Mouse (Mus musculus): ENCODE measurements around the gene Tmem125. TPM values are rescaled to one million over a fixed set of nuclear protein-coding genes. Genes with fewer than 3 reads are reported as not detected.
A peak's percentile ranks its signal among the peaks of the same experiment; 100 is the strongest.

The Tmem125 gene
- total and polyA plus RNA-seq, 2 experiments = 2.9 to 17.5 TPM

DNA sequence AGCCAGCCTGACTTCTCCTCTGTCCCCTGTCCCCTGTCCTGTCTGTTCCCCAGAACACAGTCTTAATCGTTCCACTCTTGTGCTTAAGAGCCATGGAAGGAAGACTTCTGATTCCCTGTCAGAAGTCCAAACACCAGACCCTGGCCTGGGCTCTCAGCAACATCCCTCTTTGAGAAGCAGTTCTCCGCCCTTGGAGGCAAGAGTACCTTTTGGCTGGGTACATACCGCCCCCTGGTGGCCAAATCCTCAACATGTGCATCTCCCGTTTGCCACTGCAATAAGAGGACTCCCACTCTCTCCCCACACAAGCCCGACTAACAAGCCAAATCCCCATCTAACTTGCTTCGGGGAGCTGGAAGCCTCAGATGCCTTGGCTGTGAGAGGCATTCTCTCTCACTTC lies 32.3 kb upstream of the Tmem125 start:
- Histone ChIP-seq H3K9ac (ENCODE audit: low read depth, low read length) (no peak overlapping the region), H3K27me3 (ENCODE audit: control insufficient read depth, insufficient read depth, low read length) (peaks cover 3% of the 10 kb centered on the region; the same call in 1 of the 2 replicates), H3K4me3 (ENCODE audit: insufficient read depth, low read depth, low read length) (no peak overlapping the region), H3K36me3 (ENCODE audit: control insufficient read depth, insufficient read depth, low read length) (no peaks in the 10 kb centered on the region), H3K27ac (replicated peaks; ENCODE audit: insufficient read depth, low read depth, low read length) (no peak overlapping the region), H3K4me1 (ENCODE audit: control insufficient read depth, insufficient read depth, low read length) (no peaks in the 10 kb centered on the region), H3K79me2 (ENCODE audit: control insufficient read depth, insufficient read depth, low read length) (no peaks in the 10 kb centered on the region)
- TF ChIP-seq CTCF (IDR thresholded peaks at IDR 0.05; ENCODE audit: low read depth, low read length) = peak; percentile 83
- no peak for TF ChIP-seq POLR2A (IDR thresholded peaks at IDR 0.05; ENCODE audit: extremely low read depth, insufficient read depth, low read length)
- peak; percentile 29 for DNase-seq (ENCODE audit: extremely low read depth, low read depth, low spot score)
- WGBS = 8% methylated on average over 6 of the region's 6 CpGs

DNA sequence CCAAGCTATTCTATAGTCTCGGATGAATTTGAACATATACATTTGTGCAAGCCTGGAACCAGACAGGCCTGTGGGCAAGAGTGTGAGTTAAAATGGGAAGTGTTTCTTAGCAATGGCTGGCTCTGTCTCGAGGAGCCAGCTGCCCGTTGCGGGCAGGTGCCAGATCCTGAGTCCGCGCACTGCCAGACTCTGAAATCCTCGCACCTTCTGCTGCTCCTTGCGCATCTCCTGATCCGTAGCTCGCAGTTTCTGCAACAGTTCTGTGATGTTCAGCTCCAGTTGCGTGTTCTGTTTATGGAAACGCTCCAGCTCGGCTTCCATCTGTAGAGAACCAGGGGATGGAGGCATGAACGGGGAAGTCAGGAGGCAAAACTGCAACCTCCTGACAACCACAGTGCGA lies 27.6 kb upstream of the Tmem125 start:
- no peak overlapping the region for H3K9ac ChIP-seq (ENCODE audit: low read depth, low read length)
- DNase-seq (ENCODE audit: extremely low read depth, low read depth, low spot score) = no peak
- no peak overlapping the region for H3K4me3 ChIP-seq (ENCODE audit: insufficient read depth, low read depth, low read length)
- H3K36me3 ChIP-seq (ENCODE audit: control insufficient read depth, insufficient read depth, low read length) = no peaks in the 10 kb centered on the region
- no peak overlapping the region for H3K27ac ChIP-seq (replicated peaks; ENCODE audit: insufficient read depth, low read depth, low read length)
- WGBS = 74% methylated on average over 15 of the region's 15 CpGs
- TF ChIP-seq CTCF (IDR thresholded peaks at IDR 0.05; ENCODE audit: low read depth, low read length) (no peak), POLR2A (IDR thresholded peaks at IDR 0.05; ENCODE audit: extremely low read depth, insufficient read depth, low read length) (no peak)
- no peaks in the 10 kb centered on the region for H3K79me2 ChIP-seq (ENCODE audit: control insufficient read depth, insufficient read depth, low read length)
- peaks cover 3% of the 10 kb centered on the region; the same call in 1 of the 2 replicates for H3K27me3 ChIP-seq (ENCODE audit: control insufficient read depth, insufficient read depth, low read length)
- no peaks in the 10 kb centered on the region for H3K4me1 ChIP-seq (ENCODE audit: control insufficient read depth, insufficient read depth, low read length)

DNA sequence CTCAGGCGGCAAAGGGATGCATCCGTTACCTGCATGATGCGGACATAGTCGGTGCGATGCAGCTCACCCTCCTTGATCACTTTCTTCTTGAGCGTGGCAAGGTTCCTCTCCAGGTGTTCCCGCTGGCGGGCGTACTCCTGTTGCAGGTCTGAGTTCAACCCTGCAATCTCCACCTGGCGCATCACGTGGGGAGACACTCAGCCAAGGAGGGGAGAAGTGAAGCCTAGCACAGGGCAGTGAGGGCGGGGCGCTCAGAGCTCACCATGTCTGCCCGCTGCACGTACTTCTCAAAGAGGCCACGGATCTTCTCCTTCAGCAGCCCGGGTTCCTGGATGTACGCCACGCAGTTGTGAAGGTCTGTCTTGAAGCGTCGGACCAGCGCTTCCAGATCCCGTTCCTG lies 25.5 kb upstream of the Tmem125 start:
- H3K4me3 ChIP-seq (ENCODE audit: insufficient read depth, low read depth, low read length) = no peak overlapping the region
- DNase-seq (ENCODE audit: extremely low read depth, low read depth, low spot score) = no peak

GRCm38 (mm10) chr4:118568709-118569108 lies 24.9 kb upstream of the Tmem125 start:
- Histone ChIP-seq H3K27ac (replicated peaks; ENCODE audit: insufficient read depth, low read depth, low read length) (no peak overlapping the region), H3K36me3 (ENCODE audit: control insufficient read depth, insufficient read depth, low read length) (no peaks in the 10 kb centered on the region), H3K27me3 (ENCODE audit: control insufficient read depth, insufficient read depth, low read length) (peaks cover 3% of the 10 kb centered on the region; the same call in 1 of the 2 replicates), H3K4me3 (ENCODE audit: insufficient read depth, low read depth, low read length) (no peak overlapping the region), H3K9ac (ENCODE audit: low read depth, low read length) (no peak overlapping the region), H3K79me2 (ENCODE audit: control insufficient read depth, insufficient read depth, low read length) (no peaks in the 10 kb centered on the region), H3K4me1 (ENCODE audit: control insufficient read depth, insufficient read depth, low read length) (no peaks in the 10 kb centered on the region)
- TF ChIP-seq POLR2A (IDR thresholded peaks at IDR 0.05; ENCODE audit: extremely low read depth, insufficient read depth, low read length) (no peak), CTCF (IDR thresholded peaks at IDR 0.05; ENCODE audit: low read depth, low read length) (no peak)
- WGBS = 54% methylated on average over 10 of the region's 10 CpGs
- no peak for DNase-seq (ENCODE audit: extremely low read depth, low read depth, low spot score)

More for the DNA sequence above, 25.5 kb upstream of the Tmem125 start:
- H3K36me3 ChIP-seq (ENCODE audit: control insufficient read depth, insufficient read depth, low read length) = no peaks in the 10 kb centered on the region
- H3K79me2 ChIP-seq (ENCODE audit: control insufficient read depth, insufficient read depth, low read length) = no peaks in the 10 kb centered on the region
- peaks cover 3% of the 10 kb centered on the region; the same call in 1 of the 2 replicates for H3K27me3 ChIP-seq (ENCODE audit: control insufficient read depth, insufficient read depth, low read length)
- no peaks in the 10 kb centered on the region for H3K4me1 ChIP-seq (ENCODE audit: control insufficient read depth, insufficient read depth, low read length)
- H3K9ac ChIP-seq (ENCODE audit: low read depth, low read length) = no peak overlapping the region
- 67% methylated on average over 23 of the region's 23 CpGs for WGBS
- no peak overlapping the region for H3K27ac ChIP-seq (replicated peaks; ENCODE audit: insufficient read depth, low read depth, low read length)
- TF ChIP-seq CTCF (IDR thresholded peaks at IDR 0.05; ENCODE audit: low read depth, low read length) (no peak), POLR2A (IDR thresholded peaks at IDR 0.05; ENCODE audit: extremely low read depth, insufficient read depth, low read length) (no peak)

- Histone ChIP-seq H3K79me2 (ENCODE audit: control insufficient read depth, insufficient read depth, low read length) (no peaks in the 10 kb centered on the region), H3K4me1 (ENCODE audit: control insufficient read depth, insufficient read depth, low read length) (no peaks in the 10 kb centered on the region), H3K9ac (ENCODE audit: low read depth, low read length) (no peak overlapping the region), H3K4me3 (ENCODE audit: insufficient read depth, low read depth, low read length) (no peak overlapping the region), H3K27ac (replicated peaks; ENCODE audit: insufficient read depth, low read depth, low read length) (no peak overlapping the region), H3K36me3 (ENCODE audit: control insufficient read depth, insufficient read depth, low read length) (no peaks in the 10 kb centered on the region), H3K27me3 (ENCODE audit: control insufficient read depth, insufficient read depth, low read length) (no peaks in the 10 kb centered on the region)
- 30% methylated on average over 7 of the region's 7 CpGs for WGBS
- peak; percentile 51 for DNase-seq (ENCODE audit: extremely low read depth, low read depth, low spot score)
- TF ChIP-seq POLR2A (IDR thresholded peaks at IDR 0.05; ENCODE audit: extremely low read depth, insufficient read depth, low read length) (no peak), CTCF (IDR thresholded peaks at IDR 0.05; ENCODE audit: low read depth, low read length) (peak; percentile 82)
Measured at GRCm38 (mm10) chr4:118566161-118566676, 22.4 kb upstream of the Tmem125 start.

GRCm38 (mm10) chr4:118564926-118565279 lies 21.1 kb upstream of the Tmem125 start:
- DNase-seq (ENCODE audit: extremely low read depth, low read depth, low spot score) = no peak
- no peak overlapping the region for H3K27ac ChIP-seq (replicated peaks; ENCODE audit: insufficient read depth, low read depth, low read length)
- H3K9ac ChIP-seq (ENCODE audit: low read depth, low read length) = no peak overlapping the region
- WGBS = 86% methylated on average over 3 of the region's 3 CpGs
- no peaks in the 10 kb centered on the region for H3K79me2 ChIP-seq (ENCODE audit: control insufficient read depth, insufficient read depth, low read length)
- no peaks in the 10 kb centered on the region for H3K36me3 ChIP-seq (ENCODE audit: control insufficient read depth, insufficient read depth, low read length)
- TF ChIP-seq CTCF (IDR thresholded peaks at IDR 0.05; ENCODE audit: low read depth, low read length) = no peak
- TF ChIP-seq POLR2A (IDR thresholded peaks at IDR 0.05; ENCODE audit: extremely low read depth, insufficient read depth, low read length) = no peak
- H3K27me3 ChIP-seq (ENCODE audit: control insufficient read depth, insufficient read depth, low read length) = no peaks in the 10 kb centered on the region
- H3K4me3 ChIP-seq (ENCODE audit: insufficient read depth, low read depth, low read length) = no peak overlapping the region
- H3K4me1 ChIP-seq (ENCODE audit: control insufficient read depth, insufficient read depth, low read length) = no peaks in the 10 kb centered on the region
